Mouse (Mus musculus) limb, embryonic 12.5 days (tissue): ENCODE results near the gene Capn9. TPM values are rescaled to one million over a fixed set of nuclear protein-coding genes. Genes with fewer than 3 reads are reported as not detected.

Experiments used
- ATAC-seq: fragments of 200-750 bp; cut with Nextera tagmentation; 2 replicates; pipeline ENCODE4 v1.8.0; 2017; ENCODE audit warnings: low read depth, moderate TSS enrichment; ENCODE audit not compliant: insufficient number of reproducible peaks, insufficient read depth, low FRiP score, low TSS enrichment
- H3K27ac ChIP-seq: fragments of 300-500 bp; sonication (generic); 2 replicates; pipeline ENCODE4 v1.5.1; 2016; ENCODE audit warnings: mild to moderate bottlenecking, moderate library complexity
- H3K27me3 ChIP-seq: fragments of 300-500 bp; sonication (generic); 2 replicates; pipeline ENCODE4 v1.6.1; 2016; ENCODE audit warnings: mild to moderate bottlenecking, moderate library complexity
- H3K36me3 ChIP-seq: fragments of 300-500 bp; sonication (generic); 2 replicates; pipeline ENCODE4 v1.6.1; 2016; ENCODE audit warnings: mild to moderate bottlenecking, moderate library complexity
- H3K4me1 ChIP-seq: fragments of 300-500 bp; sonication (generic); replicated peaks from 2 replicates; pipeline ENCODE4 v1.6.1; 2016
- H3K4me2 ChIP-seq: fragments of 300-500 bp; sonication (generic); 2 replicates; pipeline ENCODE4 v1.6.1; 2016; ENCODE audit warnings: mild to moderate bottlenecking, moderate library complexity
- H3K4me3 ChIP-seq: fragments of 300-500 bp; sonication (generic); replicated peaks from 2 replicates; pipeline ENCODE4 v1.5.1; 2016; ENCODE audit warnings: mild to moderate bottlenecking
- H3K9ac ChIP-seq: fragments of 300-500 bp; sonication (generic); replicated peaks from 2 replicates; pipeline ENCODE4 v1.6.1; 2016; ENCODE audit warnings: mild to moderate bottlenecking, moderate library complexity
- H3K9me3 ChIP-seq: fragments of 300-500 bp; sonication (generic); 2 replicates; pipeline ENCODE4 v1.6.1; 2016; ENCODE audit warnings: mild to moderate bottlenecking, moderate library complexity
- WGBS: fragments of 180-500 bp; shearing (Covaris S2); methylation state at CpG from one replicate; pipeline ENCODE4 v1.1.7; 2016; 5-methylcytosine and 5-hydroxymethylcytosine counted together
- polyA plus RNA-seq: library from polyadenylated mRNA; unstranded; fragments of >200 nt; fragmentation: Nextera tagmentation; extraction: Ambion mirVana; gene quantifications from 2 replicates; pipeline ENCODE4 v1.2.1, GENCODE M21; 2016

Gene Capn9
- polyA plus RNA-seq, 1 experiment from 2014 or later, result not detected

DNA sequence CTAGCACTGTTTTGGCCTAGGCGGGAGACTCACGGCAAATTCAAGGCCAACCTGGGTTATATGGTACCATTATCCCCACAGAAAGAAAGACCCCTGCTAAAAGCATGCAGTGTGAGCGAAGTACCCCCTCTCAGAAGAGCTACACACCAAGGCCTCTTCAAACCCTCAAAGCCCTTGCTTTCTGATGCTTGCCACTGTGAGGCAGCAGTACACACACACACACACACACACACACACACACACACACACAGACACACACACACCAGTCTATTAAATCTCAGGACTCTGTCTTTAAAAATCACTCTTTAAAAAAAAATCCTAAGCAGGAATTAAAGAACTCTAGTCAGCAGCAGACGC, 87.9 kb downstream of the Capn9 start:
- Histone ChIP-seq H3K4me2 (peak overlapping the region; percentile 84), H3K4me3 (peak overlapping the region; percentile 89), H3K27ac (peak overlapping the region; percentile 87), H3K4me1 (peaks cover 37% of the 10 kb centered on the region), H3K9me3 (no peaks in the 10 kb centered on the region), H3K27me3 (no peaks in the 10 kb centered on the region), H3K36me3 (peaks cover 6% of the 10 kb centered on the region; the same call in 1 of the 2 replicates), H3K9ac (peak overlapping the region; percentile 93)
- no peak for ATAC-seq
- WGBS, result 53% methylated on average over 4 of the region's 4 CpGs

- WGBS, result 84% methylated on average over 3 of the region's 3 CpGs
- Histone ChIP-seq H3K9ac (no peak overlapping the region), H3K4me3 (no peak overlapping the region), H3K36me3 (peaks cover 2% of the 10 kb centered on the region; the same call in 1 of the 2 replicates), H3K27ac (no peak overlapping the region), H3K4me2 (no peak overlapping the region), H3K9me3 (no peaks in the 10 kb centered on the region), H3K4me1 (peaks cover 33% of the 10 kb centered on the region), H3K27me3 (no peaks in the 10 kb centered on the region)
- no peak for ATAC-seq
Observed at GRCm38 (mm10) chr8:124664414-124664813, 88.5 kb downstream of the Capn9 start.

Other genes starting within 250 kb of the Capn9 start
- 1.3 and 1.7 TPM in 2 replicates for gene Pgbd5, start 136.5 kb upstream of the Capn9 start, polyA plus RNA-seq
- gene Cog2, start 55.3 kb upstream of the Capn9 start, polyA plus RNA-seq, result 42.8 and 46.2 TPM in 2 replicates
- gene Agt, start 6.4 kb upstream of the Capn9 start, polyA plus RNA-seq, result not detected in 2 replicates
- gene 2310022B05Rik, start 87.3 kb downstream of the Capn9 start, polyA plus RNA-seq, result 29.1 and 33.1 TPM in 2 replicates
- 51.4 and 52.0 TPM in 2 replicates for gene Ttc13, start 145.9 kb downstream of the Capn9 start, polyA plus RNA-seq
- gene Arv1, start 146.0 kb downstream of the Capn9 start, polyA plus RNA-seq, result 29.2 and 34.2 TPM in 2 replicates
- 4.4 and 4.8 TPM in 2 replicates for gene Fam89a, start 175.7 kb downstream of the Capn9 start, polyA plus RNA-seq
- gene Trim67, start 217.0 kb downstream of the Capn9 start, polyA plus RNA-seq, result 0.05 TPM in 1 of 2 replicates, not detected in the other